Mouse (Mus musculus): Measurements from ENCODE around the gene Trim40.
"Not testable (repeated sequence)": the region's sequence is repeated elsewhere in the genome, so short reads cannot be mapped to it uniquely, and the experiment has no call there.

Trim40 gene

GRCm38 (mm10) chr17:36893387-36893786, 3.5 kb upstream of the Trim40 start:
- no peak for DNase-seq (ENCODE audit: low spot score in 2 of 2)

GRCm38 (mm10) chr17:36892362-36892761, 2.4 kb upstream of the Trim40 start:
- DNase-seq (ENCODE audit: low spot score in 2 of 2), result no peak

DNA sequence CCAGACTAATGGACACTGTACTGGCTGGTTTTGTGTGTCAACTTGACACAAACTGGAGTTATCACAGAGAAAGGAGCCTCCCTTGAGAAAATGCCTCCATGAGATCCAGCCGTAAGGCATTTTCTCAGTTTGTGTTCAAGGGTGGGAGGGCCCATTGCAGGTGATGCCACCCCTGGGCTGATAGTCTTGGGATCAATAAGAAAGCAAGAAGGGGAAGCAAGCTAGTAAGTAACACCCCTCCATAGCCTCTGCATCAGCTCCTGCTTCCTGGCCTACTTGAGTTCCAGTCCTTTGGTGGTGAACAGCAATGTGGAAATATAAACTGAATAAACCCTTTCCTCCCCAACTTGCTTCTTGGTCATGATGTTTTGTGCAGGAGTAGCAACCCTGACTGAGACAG, 1.6 kb upstream of the Trim40 start:
- not testable (repeated sequence) for DNase-seq (ENCODE audit: low spot score in 2 of 2)

DNA sequence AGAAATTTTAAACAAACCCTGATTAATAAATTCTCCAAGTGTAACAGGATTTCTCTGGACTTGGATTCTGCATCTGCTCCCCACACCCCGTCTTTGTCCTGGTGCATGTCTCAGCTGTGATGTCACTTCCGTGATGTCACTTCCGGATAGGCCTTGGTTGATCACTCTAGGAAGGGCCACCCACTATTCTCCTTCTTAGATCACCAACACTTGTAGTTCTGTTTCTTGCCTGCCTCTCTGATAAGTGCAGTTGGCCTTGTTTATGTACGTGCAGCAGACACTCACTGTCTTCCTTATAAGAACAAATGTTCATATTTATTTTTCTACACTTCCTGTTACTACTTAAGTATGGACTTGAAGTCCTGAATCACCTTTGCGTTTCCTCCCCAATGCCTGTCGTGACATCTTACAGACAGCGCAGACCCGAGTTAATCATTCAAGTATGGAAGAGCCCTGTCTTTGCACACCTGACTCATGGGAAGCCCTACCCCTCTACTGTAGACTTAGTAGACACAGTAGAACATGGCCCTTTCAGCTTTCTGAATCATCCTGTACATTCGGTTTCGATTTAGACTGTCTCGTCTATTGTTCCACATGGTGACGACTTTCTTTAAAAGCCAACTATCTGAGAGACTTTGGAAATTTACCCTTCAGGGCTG, 4.7 kb downstream of the Trim40 start:
- no peak for DNase-seq (ENCODE audit: low spot score in 2 of 2)

DNA sequence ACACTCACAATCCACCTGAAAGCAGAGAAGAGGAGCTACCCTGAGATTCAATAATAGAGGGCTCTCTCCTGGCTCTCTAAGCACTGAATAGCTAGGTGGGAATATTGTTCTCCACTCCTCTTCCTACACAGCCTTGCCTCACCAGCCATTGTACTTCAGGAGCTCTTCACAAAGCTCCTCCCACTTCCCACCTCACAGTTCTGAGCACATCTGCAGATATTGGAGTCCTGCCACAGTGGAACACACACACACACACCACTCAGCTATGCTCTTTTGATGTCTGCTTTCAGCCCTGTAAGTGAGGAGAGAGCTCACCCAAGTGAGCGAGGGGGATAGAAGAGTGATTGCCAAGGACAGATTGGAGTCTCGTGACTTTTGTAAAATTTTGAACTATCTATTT, 6.6 kb downstream of the Trim40 start:
- no peak for DNase-seq (ENCODE audit: low spot score in 2 of 2)

DNA sequence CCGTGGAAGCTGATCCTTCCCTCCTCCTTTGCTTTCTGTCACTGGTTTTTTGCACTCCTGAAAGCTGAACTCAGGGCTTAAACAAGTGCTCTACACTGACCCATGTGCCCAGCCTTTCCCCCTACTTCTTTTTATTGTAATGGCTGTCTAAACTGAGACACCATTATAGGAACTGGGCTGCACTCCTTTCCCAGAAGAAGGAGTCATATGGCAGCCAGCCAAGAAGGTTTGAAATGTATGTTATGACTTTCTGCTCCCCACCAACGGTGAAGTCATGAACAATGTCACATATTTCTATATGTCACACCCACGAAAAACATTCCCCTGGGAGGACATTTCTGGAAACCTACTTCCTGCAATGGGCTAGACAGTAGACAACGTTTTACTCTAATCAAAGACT, 15.3 kb downstream of the Trim40 start:
- no peak for DNase-seq (ENCODE audit: low spot score in 2 of 2)

GRCm38 (mm10) chr17:36869955-36870810, 19.7 kb downstream of the Trim40 start:
- no peak for DNase-seq (ENCODE audit: low spot score in 2 of 2)

DNA sequence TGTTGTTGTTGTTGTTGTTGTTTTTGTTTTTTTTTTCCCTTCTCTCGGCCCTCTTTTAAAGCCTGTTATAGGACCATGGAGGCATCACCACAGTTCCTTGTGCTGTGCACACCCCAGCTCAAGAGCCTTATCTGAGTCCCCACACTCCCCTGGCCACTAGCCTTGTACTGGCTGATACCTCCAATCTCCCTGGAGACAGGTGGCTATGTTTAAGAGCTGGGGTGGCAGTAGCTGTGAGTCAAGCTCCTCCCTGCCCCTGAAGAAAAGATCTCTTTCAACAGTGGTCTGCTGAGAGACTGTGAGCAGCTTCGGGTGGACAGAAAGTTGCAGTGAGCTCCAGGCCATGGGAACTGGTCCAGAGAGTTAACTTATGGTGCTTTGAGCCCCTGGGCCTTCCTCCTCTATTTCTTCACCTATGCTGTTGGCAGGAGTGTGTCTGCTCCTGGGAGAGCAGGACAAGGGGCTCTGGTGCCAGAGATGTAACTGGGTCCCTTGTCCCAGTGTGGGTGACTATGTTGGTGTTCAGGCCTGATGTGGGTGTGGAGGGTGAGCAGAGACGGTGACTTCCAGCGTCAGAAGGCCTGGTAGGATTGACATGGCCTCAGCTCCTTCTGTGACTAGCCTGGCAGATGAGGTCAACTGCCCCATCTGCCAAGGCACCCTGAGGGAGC, 20.5 kb downstream of the Trim40 start, which contains the start of gene Trim10:
Gene Trim10, plus strand, starts transcription at position 291 of the 671 bp plus-strand sequence.
- no peak for DNase-seq (ENCODE audit: low spot score in 2 of 2)

GRCm38 (mm10) chr17:36868836-36869235, 21.1 kb downstream of the Trim40 start:
- no peak for DNase-seq (ENCODE audit: low spot score in 2 of 2)

GRCm38 (mm10) chr17:36866719-36867527, 23.0 kb downstream of the Trim40 start, which contains the start of gene Trim15:
Gene Trim15 (minus strand): TSS chr17:36867210.
- DNase-seq (ENCODE audit: low spot score in 2 of 2), result no peak

DNA sequence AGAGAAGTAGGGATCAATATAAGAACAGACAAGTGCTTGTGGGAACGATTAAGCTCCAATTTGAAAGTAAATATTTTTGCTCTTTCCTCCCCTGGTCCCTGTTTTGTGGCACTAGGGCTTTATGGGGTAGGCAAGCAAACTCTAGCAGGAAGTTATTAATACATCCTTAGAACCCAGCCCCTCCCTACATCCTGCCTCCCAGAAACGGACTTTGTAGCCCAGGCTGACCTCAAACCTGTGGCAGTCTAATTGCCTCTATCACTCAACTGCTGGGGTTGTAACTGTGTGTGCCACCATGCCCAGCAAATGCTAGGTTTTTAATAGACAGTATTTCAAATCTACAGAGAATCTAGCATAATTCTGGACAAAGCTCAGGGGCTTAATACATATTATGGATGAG, 28.2 kb downstream of the Trim40 start:
- no peak for DNase-seq (ENCODE audit: low spot score in 2 of 2)

GRCm38 (mm10) chr17:36858181-36858580, 31.7 kb downstream of the Trim40 start:
- DNase-seq (ENCODE audit: low spot score in 2 of 2), result no peak

DNA sequence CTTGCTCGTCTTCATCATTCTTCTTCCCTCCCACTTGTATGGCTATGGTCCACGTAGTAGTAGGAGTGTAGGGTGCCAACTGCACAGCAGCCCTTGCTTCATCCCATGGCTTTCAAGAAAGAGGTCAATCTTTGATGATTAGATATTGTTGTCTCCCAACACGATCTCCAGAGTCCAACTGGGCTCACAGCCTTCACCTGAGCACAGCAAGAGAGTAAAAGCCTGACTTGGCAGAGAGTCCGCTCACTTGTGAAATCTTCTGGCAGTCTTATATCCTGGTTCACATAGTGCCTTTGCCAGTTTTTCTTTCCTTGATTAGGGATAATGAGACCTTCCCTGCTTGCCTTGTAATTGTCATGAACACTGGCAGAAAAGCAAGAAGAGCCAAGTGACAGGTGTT, 33.7 kb downstream of the Trim40 start:
- DNase-seq (ENCODE audit: low spot score in 2 of 2), result no peak

GRCm38 (mm10) chr17:36855484-36855883, 34.4 kb downstream of the Trim40 start:
- DNase-seq (ENCODE audit: low spot score in 2 of 2), result no peak

GRCm38 (mm10) chr17:36851627-36852026, 38.3 kb downstream of the Trim40 start:
- DNase-seq (ENCODE audit: low spot score in 2 of 2), result no peak

DNA sequence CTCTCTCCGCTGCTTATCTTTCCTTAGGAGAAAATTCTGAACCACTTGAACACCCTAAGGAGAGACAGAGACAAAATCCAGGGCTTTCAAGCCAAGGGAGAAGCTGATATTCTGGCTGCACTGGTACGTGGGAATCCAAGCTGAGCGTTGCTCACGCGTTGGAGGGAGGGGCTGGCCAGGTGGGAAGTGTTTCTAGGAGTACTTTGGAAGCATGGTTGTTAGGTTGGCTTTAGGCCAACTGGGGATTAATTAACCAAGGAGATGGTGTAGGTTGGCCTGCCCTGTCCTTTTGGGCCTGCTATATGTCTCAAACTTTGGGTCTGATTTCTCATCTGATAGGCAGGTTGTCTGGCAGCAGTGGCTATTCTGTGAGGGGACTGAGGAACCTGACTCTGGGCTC, 38.7 kb downstream of the Trim40 start:
- DNase-seq (ENCODE audit: low spot score in 2 of 2), result no peak

DNA sequence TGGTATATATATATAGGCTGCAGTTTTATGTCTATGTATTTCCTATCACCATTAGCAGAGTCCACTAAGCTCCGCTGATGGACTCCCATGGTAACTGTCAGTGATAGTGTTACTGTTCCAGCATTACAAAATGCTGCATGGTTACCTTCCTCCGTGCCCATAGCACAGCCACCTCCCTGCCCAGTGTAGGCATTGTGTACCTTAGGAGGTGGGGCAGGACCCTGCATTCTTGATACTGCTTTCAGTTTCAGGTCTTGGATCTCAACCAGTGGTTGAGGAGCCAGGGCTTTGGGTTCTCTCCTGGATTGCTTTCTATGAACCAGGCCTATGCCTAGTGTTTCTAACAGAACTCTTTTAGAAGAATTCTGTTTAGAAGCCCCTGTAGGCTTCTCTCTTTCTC, 39.9 kb downstream of the Trim40 start:
- DNase-seq (ENCODE audit: low spot score in 2 of 2), result no peak

- DNase-seq (ENCODE audit: low spot score in 2 of 2), result no peak
Measured at GRCm38 (mm10) chr17:36848911-36849310, 41.0 kb downstream of the Trim40 start.

DNA sequence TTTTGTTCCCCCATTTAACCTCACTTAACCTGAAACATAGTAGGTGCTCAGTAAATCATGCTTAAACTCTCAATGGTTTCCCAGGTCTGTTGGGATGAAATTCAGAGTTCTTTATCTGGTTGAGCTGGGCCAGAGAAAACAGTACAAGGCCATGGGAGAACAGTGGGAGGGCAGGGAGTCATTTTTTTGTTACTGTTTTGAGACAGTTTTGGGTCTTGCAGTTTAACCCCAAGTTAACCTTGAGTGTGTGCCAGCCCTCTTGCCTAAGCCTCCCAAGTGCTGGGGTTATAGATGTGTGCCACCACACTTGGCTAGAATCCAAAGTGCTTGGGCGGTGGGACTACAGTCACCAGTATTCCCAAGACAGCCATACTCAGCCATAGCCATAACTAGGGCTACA, 45.2 kb downstream of the Trim40 start:
- no peak for DNase-seq (ENCODE audit: low spot score in 2 of 2)

- no peak for DNase-seq (ENCODE audit: low spot score in 2 of 2)
Measured at GRCm38 (mm10) chr17:36844286-36844719, 45.6 kb downstream of the Trim40 start.

GRCm38 (mm10) chr17:36843696-36844095, 46.2 kb downstream of the Trim40 start:
- DNase-seq (ENCODE audit: low spot score in 2 of 2), result no peak
